Mouse (Mus musculus): ENCODE measurements around the gene Dag1. TPM values are rescaled to one million over a fixed set of nuclear protein-coding genes. Genes with fewer than 3 reads are reported as not detected.

Dag1 gene
- polyA plus RNA-seq, 1 experiment from 2014 or later = 86.6 TPM

DNA sequence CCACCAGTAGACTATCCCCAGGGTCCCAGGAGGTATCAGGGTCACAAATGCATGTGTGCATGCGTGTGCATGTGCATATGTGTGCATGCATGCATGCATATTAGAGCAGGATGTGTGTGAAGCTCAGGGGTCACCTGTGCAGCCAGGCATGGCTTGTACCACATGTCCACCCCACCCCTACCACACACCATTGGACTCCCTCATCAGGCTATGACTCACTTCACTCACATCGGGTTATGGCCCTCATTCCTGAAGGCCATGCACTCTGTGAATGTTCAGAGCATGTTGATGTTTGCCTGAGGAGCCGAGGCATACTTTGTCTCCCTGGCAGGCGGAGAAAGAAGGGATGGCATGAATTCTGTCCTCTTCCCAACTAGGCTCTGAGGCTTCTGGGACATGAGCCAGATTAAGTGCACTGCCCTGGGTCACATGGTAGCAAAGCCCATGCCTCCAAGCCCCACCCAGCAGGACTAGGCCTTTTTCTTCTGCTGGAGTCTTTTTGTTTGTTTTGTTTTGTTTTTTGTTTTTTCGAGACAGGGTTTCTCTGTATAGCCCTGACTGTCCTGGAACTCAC lies 90.9 kb downstream of the Dag1 start:
- Histone ChIP-seq H3K36me3 (no peaks in the 10 kb centered on the region), H3K4me3 (no peak overlapping the region), H3K27ac (no peak overlapping the region), H3K4me1 (no peaks in the 10 kb centered on the region), H3K9me3 (no peaks in the 10 kb centered on the region), H3K27me3 (no peaks in the 10 kb centered on the region), H3K9ac (no peak overlapping the region), H3K4me2 (no peak overlapping the region)
- WGBS = 82% methylated on average over 5 of the region's 5 CpGs
- ATAC-seq (ENCODE audit: insufficient number of reproducible peaks, low FRiP score, low TSS enrichment, low read depth) = no peak

DNA sequence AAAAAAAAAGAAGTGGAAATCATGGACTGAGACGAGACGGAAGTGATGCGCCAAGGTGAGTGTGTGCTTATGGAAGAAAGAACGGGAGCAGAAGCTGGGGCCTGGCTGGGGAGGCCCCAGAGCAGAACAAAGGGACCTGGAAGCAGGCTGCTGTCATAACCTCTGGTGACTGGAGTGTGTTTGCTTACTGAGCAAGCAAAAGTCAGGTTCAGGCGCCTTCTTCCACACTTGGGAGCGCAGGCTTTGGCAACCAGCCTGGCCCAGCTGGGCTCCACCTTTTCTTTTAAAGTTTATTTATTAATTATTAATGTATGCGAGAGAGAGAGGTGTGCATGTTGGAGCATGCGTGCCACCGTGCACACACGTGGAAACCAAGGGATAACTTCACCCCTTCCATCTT lies 94.0 kb downstream of the Dag1 start:
- Histone ChIP-seq H3K27ac (no peak overlapping the region), H3K27me3 (no peaks in the 10 kb centered on the region), H3K4me2 (no peak overlapping the region), H3K36me3 (no peaks in the 10 kb centered on the region), H3K9me3 (no peaks in the 10 kb centered on the region), H3K9ac (no peak overlapping the region), H3K4me1 (no peaks in the 10 kb centered on the region), H3K4me3 (no peak overlapping the region)
- WGBS = 79% methylated on average over 10 of the region's 10 CpGs
- ATAC-seq (ENCODE audit: insufficient number of reproducible peaks, low FRiP score, low TSS enrichment, low read depth) = no peak

DNA sequence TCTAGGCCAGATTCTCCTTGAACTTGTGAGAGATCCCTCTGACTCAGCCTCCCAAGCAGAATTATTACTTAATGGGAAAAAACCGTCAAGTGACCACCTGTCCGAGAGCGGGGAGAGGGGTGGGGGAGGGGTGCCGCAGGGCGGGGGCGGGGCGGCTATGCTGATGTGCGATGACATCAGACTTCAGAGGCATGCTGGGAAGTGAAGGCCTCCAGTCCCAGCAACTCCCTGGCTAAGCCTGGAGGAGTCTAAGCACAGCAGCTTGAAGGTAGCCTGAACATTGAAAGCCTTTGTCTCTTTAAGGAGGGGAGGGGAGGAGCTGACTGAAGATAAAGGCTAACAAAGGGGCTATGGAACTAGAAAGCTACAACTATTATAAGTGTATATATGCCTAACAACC lies 98.6 kb downstream of the Dag1 start:
- no peaks in the 10 kb centered on the region for H3K4me1 ChIP-seq
- no peaks in the 10 kb centered on the region for H3K27me3 ChIP-seq
- H3K9ac ChIP-seq = no peak overlapping the region
- WGBS = 45% methylated on average over 8 of the region's 8 CpGs
- no peaks in the 10 kb centered on the region for H3K9me3 ChIP-seq
- H3K4me3 ChIP-seq = no peak overlapping the region
- no peak for ATAC-seq (ENCODE audit: insufficient number of reproducible peaks, low FRiP score, low TSS enrichment, low read depth)
- no peak overlapping the region for H3K27ac ChIP-seq
- no peak overlapping the region for H3K4me2 ChIP-seq
- H3K36me3 ChIP-seq = no peaks in the 10 kb centered on the region

DNA sequence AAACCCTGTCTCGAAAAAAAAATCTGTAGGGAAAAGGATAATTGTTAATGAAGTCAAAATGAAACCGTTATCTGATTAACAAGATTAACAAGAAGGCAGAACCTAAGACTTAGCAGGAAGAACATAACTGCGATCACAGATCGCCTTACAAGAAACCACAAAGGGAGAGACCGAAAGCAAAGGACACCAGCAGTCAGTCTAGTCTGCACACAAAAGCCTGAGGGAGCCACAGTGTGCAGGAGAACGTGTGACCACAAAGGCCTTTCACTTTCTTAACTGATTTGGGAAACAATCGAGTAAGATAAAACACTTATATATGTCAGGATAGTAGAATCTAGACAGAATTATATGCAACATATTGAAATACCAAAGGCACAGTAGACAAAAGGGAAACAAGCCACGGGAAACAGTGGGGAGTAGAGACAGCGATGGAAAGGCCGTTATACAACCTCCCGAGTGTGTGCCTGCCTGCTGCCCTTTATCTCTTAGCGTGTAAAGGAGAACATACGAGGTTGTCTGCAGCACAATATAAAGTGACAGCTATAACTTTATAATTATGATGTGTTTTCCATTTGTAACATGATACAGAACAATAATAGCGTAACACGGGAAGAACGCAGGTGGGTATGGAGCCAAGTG lies 100.0 kb downstream of the Dag1 start:
- H3K36me3 ChIP-seq = no peaks in the 10 kb centered on the region
- H3K9ac ChIP-seq = no peak overlapping the region
- no peak overlapping the region for H3K4me3 ChIP-seq
- H3K4me2 ChIP-seq = no peak overlapping the region
- 0 out of 2 replicates have a peak, but pooled peaks cover 3% of the 10 kb centered on the region for H3K27me3 ChIP-seq
- 79% methylated on average over 16 of the region's 16 CpGs for WGBS
- H3K9me3 ChIP-seq = no peaks in the 10 kb centered on the region
- H3K4me1 ChIP-seq = no peaks in the 10 kb centered on the region
- no peak overlapping the region for H3K27ac ChIP-seq
- no peak for ATAC-seq (ENCODE audit: insufficient number of reproducible peaks, low FRiP score, low TSS enrichment, low read depth)

DNA sequence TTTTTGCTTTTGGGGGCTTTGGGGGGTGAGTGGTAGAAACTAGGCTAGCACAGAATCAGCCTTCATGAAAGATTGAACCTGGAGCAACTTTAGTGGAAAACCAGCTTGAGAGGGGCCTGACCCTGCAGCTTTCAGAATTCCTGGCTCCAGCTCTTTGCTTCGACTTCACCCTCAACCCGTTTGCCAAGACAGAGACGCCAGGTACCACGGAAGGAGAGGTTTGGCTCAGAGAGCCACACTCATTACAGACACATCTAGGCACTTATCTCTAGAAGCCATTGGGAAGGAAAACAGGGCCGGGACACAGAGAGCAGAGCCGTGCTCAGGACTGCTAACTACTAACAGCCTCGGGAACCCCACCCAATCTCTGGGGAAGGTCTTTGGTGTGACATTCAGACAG lies 105.9 kb downstream of the Dag1 start:
- no peaks in the 10 kb centered on the region for H3K9me3 ChIP-seq
- no peaks in the 10 kb centered on the region for H3K36me3 ChIP-seq
- ATAC-seq (ENCODE audit: insufficient number of reproducible peaks, low FRiP score, low TSS enrichment, low read depth) = no peak
- no peaks in the 10 kb centered on the region for H3K4me1 ChIP-seq
- no peak overlapping the region for H3K4me3 ChIP-seq
- H3K9ac ChIP-seq = no peak overlapping the region
- 0 out of 2 replicates have a peak, but pooled peaks cover 3% of the 10 kb centered on the region for H3K27me3 ChIP-seq
- H3K27ac ChIP-seq = no peak overlapping the region
- no peak overlapping the region for H3K4me2 ChIP-seq
- WGBS = 70% methylated on average over 7 of the region's 7 CpGs

DNA sequence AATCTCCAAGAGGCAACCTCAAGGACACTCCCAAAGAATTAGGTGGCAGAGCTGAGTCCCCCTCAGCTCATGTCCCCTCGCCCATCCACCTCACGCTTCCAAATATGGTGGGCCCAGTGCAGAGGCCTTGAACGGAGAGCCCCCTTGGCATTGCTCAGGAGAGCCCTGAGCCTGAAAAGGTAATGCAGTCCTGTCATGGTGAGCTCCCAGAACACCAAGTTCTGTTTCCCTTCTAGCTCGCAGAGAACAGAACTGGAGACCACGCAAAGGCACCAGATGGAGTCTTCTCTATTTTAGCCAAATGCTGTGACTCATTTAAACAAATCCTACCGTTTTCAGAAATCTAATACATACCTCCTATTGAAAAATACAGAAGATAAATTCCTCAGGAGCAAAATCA lies 106.3 kb downstream of the Dag1 start:
- 81% methylated on average over 6 of the region's 6 CpGs for WGBS
- Histone ChIP-seq H3K4me2 (no peak overlapping the region), H3K27ac (no peak overlapping the region), H3K9ac (no peak overlapping the region), H3K4me3 (no peak overlapping the region), H3K36me3 (no peaks in the 10 kb centered on the region), H3K27me3 (0 out of 2 replicates have a peak, but pooled peaks cover 3% of the 10 kb centered on the region), H3K9me3 (no peaks in the 10 kb centered on the region), H3K4me1 (no peaks in the 10 kb centered on the region)
- no peak for ATAC-seq (ENCODE audit: insufficient number of reproducible peaks, low FRiP score, low TSS enrichment, low read depth)

DNA sequence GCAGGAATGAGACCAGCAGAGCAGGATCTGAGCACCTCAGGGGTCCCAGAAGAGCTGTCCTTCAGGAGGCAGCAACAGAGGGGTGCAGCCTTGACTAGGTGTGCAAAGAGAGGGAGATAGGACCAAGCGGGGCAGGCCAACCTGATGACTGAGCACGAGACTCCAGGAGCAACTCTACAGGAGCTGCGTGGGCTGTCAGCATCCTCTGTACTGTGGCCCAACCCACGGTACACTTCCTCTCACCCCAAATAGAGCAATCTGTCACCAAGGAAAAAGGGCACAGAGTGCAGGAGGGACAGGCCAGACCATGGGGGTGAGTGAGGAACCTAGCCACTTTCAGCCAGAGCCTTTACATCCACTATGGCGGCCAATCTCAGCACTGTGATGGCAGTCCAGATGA lies 107.0 kb downstream of the Dag1 start:
- H3K9me3 ChIP-seq = no peaks in the 10 kb centered on the region
- 82% methylated on average over 5 of the region's 5 CpGs for WGBS
- H3K4me2 ChIP-seq = no peak overlapping the region
- no peak overlapping the region for H3K27ac ChIP-seq
- H3K4me1 ChIP-seq = no peaks in the 10 kb centered on the region
- no peaks in the 10 kb centered on the region for H3K36me3 ChIP-seq
- no peak overlapping the region for H3K9ac ChIP-seq
- H3K27me3 ChIP-seq = 0 out of 2 replicates have a peak, but pooled peaks cover 3% of the 10 kb centered on the region
- no peak for ATAC-seq (ENCODE audit: insufficient number of reproducible peaks, low FRiP score, low TSS enrichment, low read depth)
- no peak overlapping the region for H3K4me3 ChIP-seq

DNA sequence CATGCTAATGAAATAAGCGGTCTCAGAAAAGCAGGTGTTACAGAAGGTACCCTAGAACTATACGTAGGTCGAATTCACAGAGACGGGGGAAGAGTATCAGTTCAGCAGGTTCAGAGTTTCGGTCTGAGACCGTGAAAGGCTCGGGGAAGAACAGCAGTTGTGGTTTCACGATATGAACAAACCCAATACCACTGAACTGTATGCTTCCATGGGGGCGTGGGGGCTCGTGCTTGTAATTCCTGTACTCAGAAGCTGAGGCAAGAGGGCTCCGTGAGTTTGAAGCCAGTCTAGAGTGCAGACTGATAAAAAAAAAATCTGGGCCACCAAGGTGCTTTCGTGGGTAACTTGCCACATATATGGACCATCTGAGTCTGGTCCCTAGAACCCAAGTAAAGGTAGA lies 108.9 kb downstream of the Dag1 start:
- Histone ChIP-seq H3K4me1 (no peaks in the 10 kb centered on the region), H3K36me3 (no peaks in the 10 kb centered on the region), H3K9ac (no peak overlapping the region), H3K4me3 (no peak overlapping the region), H3K9me3 (no peaks in the 10 kb centered on the region), H3K27me3 (0 out of 2 replicates have a peak, but pooled peaks cover 1% of the 10 kb centered on the region), H3K27ac (no peak overlapping the region), H3K4me2 (no peak overlapping the region)
- WGBS = 85% methylated on average over 12 of the region's 12 CpGs
- no peak for ATAC-seq (ENCODE audit: insufficient number of reproducible peaks, low FRiP score, low TSS enrichment, low read depth)

Other genes with a start within 250 kb of the Dag1 start
- 46.7 and 52.4 TPM in 2 replicates for gene Gmppb, start 214.7 kb downstream of the Dag1 start, polyA plus RNA-seq (2015; fragmentation: Nextera tagmentation; extraction: Ambion mirVana)
- 4.4 and 4.7 TPM in 2 replicates for gene Amigo3, start 210.8 kb downstream of the Dag1 start, polyA plus RNA-seq (2015; fragmentation: Nextera tagmentation; extraction: Ambion mirVana)
- 2.2 and 3.5 TPM in 2 replicates for gene Mst1, start 183.5 kb downstream of the Dag1 start, polyA plus RNA-seq (2015; fragmentation: Nextera tagmentation; extraction: Ambion mirVana)
- 25.5 and 30.4 TPM in 2 replicates for gene Rnf123, start 180.6 kb downstream of the Dag1 start, polyA plus RNA-seq (2015; fragmentation: Nextera tagmentation; extraction: Ambion mirVana)
- gene Apeh, start 169.4 kb downstream of the Dag1 start, polyA plus RNA-seq (2015; fragmentation: Nextera tagmentation; extraction: Ambion mirVana) = 41.8 and 45.4 TPM in 2 replicates
- 0.76 and 0.82 TPM in 2 replicates for gene Bsn, start 73.6 kb downstream of the Dag1 start, polyA plus RNA-seq (2015; fragmentation: Nextera tagmentation; extraction: Ambion mirVana)
- 35.5 and 43.8 TPM in 2 replicates for gene Nicn1, start 26.5 kb upstream of the Dag1 start, polyA plus RNA-seq (2015; fragmentation: Nextera tagmentation; extraction: Ambion mirVana)
- gene Amt, start 32.9 kb upstream of the Dag1 start, polyA plus RNA-seq (2015; fragmentation: Nextera tagmentation; extraction: Ambion mirVana) = 8.3 and 9.5 TPM in 2 replicates
- 470 and 473 TPM in 2 replicates for gene Rhoa, start 42.2 kb upstream of the Dag1 start, polyA plus RNA-seq (2015; fragmentation: Nextera tagmentation; extraction: Ambion mirVana)
- gene Tcta, start 42.2 kb upstream of the Dag1 start, polyA plus RNA-seq (2015; fragmentation: Nextera tagmentation; extraction: Ambion mirVana) = 44.3 and 47.6 TPM in 2 replicates
- gene Gpx1, start 74.9 kb upstream of the Dag1 start, polyA plus RNA-seq (2015; fragmentation: Nextera tagmentation; extraction: Ambion mirVana) = 621 and 657 TPM in 2 replicates
- gene Usp4, start 83.9 kb upstream of the Dag1 start, polyA plus RNA-seq (2015; fragmentation: Nextera tagmentation; extraction: Ambion mirVana) = 99.6 and 108 TPM in 2 replicates
- gene 1700102P08Rik, start 128.8 kb upstream of the Dag1 start, polyA plus RNA-seq (2015; fragmentation: Nextera tagmentation; extraction: Ambion mirVana) = 0.72 and 0.74 TPM in 2 replicates
- gene Ccdc36, start 164.5 kb upstream of the Dag1 start, polyA plus RNA-seq (2015; fragmentation: Nextera tagmentation; extraction: Ambion mirVana) = 1.2 and 1.3 TPM in 2 replicates
- not detected in 2 replicates for gene BC048562, start 172.5 kb upstream of the Dag1 start, polyA plus RNA-seq (2015; fragmentation: Nextera tagmentation; extraction: Ambion mirVana)
- gene Ccdc71, start 196.6 kb upstream of the Dag1 start, polyA plus RNA-seq (2015; fragmentation: Nextera tagmentation; extraction: Ambion mirVana) = 56.3 and 57.8 TPM in 2 replicates
- gene Klhdc8b, start 197.6 kb upstream of the Dag1 start, polyA plus RNA-seq (2015; fragmentation: Nextera tagmentation; extraction: Ambion mirVana) = 30.6 and 32.5 TPM in 2 replicates
- 78.4 and 79.9 TPM in 2 replicates for gene Lamb2, start 215.8 kb upstream of the Dag1 start, polyA plus RNA-seq (2015; fragmentation: Nextera tagmentation; extraction: Ambion mirVana)
- gene Usp19, start 226.6 kb upstream of the Dag1 start, polyA plus RNA-seq (2015; fragmentation: Nextera tagmentation; extraction: Ambion mirVana) = 61.4 and 63.3 TPM in 2 replicates
- 104 and 107 TPM in 2 replicates for gene Qars, start 243.7 kb upstream of the Dag1 start, polyA plus RNA-seq (2015; fragmentation: Nextera tagmentation; extraction: Ambion mirVana)